Mouse (Mus musculus): ENCODE measurements around the gene Stil. TPM values are rescaled to one million over a fixed set of nuclear protein-coding genes. Genes with fewer than 3 reads are reported as not detected.

The Stil gene
- polyA plus RNA-seq, 1 experiment, result 7.8 TPM

DNA sequence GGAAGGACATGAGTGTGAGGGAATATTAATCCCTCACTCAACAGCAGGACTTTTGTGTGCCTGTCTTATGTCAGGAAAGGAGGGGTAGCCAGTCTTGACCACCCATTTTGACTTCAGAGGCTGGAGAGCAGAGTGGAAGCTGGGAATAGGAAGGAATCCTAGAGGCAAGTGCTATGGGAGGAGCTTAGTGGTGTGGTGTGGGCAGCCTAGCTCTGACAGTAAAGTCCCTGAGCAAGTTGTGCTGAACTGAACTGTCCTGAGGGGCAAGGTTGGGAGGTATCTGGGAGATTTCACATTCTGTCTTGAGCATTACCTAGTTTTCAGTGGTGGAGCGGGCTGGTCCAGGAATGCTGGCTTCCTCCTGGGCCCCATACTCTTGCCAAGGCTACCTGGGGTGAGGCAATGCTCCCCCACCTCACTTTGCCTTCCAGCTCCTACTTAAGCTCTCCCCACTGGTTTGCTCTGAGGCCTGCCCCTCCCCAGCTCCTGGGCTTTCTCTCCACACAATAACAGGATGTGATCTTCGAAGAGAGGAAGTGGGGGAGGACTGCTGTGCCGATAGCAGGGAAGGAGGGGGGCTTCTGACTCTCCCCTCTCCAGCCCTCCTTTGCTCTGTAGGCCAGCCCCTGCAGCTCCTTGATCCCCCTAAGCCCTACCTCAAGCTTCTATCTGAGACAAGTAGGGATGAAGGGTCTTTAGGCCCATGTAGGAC, 75.4 kb downstream of the Stil start:
- TF ChIP-seq CTCF (IDR thresholded peaks at IDR 0.05; ENCODE audit: control insufficient read depth, insufficient read depth, low read length), result no peak
- TF ChIP-seq POLR2A (IDR thresholded peaks at IDR 0.05; ENCODE audit: borderline replicate concordance, control insufficient read depth, low read depth, low read length), result no peak
- 16% methylated on average over 3 of the region's 3 CpGs for WGBS
- H3K4me1 ChIP-seq (ENCODE audit: control insufficient read depth, insufficient read depth, low read length), result no peaks in the 10 kb centered on the region; the same call in 1 of the 2 replicates
- H3K27ac ChIP-seq (ENCODE audit: control insufficient read depth, insufficient read depth, low read depth, low read length, poor library complexity), result no peak overlapping the region
- no peak overlapping the region for H3K4me3 ChIP-seq (replicated peaks; ENCODE audit: control insufficient read depth, low read depth, low read length)

DNA sequence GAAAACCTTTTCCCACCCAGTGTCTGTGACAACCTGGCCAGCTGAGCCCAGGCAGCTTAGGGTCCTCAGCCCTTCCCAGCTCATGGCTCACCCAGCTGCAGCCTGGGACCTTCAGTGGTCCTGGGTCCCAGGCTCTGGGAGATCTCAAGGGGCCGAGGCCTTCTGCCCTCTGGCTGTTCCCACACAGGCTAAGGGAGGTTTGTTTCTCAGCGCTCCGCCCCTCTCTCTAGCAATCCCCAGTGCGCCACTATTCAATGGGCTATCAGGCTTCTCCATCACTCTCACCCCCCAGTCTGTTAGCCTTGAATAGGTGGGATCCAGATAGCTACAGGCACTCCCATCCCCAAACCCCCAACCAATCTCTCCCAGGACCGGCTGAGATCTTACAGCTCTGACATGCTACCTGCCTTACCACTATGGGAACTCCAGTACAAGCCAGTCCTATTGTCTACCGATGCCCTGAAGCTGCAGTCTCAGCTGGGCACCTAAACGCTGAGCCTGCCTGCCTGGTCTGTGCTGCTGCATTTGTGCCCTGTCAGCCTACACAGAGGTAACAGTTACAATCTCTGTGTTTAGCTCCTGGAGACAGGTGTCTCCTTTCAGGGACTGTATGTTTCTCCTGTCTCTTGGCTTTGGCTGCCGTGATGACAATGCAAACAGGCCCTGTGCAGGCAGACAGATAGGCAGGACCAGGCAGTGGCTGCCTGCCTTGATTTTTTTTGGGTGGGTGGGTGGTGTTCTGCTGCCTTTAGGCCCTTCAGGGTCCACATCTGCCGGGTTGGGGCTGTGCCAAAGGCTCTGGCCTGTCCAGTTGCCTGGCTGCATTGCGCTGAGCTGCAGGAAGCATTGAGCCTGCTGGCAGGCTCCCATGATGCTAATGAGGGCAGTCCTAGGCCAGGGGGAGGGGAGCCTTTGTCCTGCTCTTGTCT, 79.2 kb downstream of the Stil start:
- Histone ChIP-seq H3K27ac (ENCODE audit: control insufficient read depth, insufficient read depth, low read depth, low read length, poor library complexity) (no peak overlapping the region), H3K4me1 (ENCODE audit: control insufficient read depth, insufficient read depth, low read length) (no peaks in the 10 kb centered on the region; the same call in 1 of the 2 replicates), H3K4me3 (replicated peaks; ENCODE audit: control insufficient read depth, low read depth, low read length) (no peak overlapping the region)
- TF ChIP-seq POLR2A (IDR thresholded peaks at IDR 0.05; ENCODE audit: borderline replicate concordance, control insufficient read depth, low read depth, low read length) (no peak), CTCF (IDR thresholded peaks at IDR 0.05; ENCODE audit: control insufficient read depth, insufficient read depth, low read length) (no peak)
- 69% methylated on average over 10 of the region's 10 CpGs for WGBS

DNA sequence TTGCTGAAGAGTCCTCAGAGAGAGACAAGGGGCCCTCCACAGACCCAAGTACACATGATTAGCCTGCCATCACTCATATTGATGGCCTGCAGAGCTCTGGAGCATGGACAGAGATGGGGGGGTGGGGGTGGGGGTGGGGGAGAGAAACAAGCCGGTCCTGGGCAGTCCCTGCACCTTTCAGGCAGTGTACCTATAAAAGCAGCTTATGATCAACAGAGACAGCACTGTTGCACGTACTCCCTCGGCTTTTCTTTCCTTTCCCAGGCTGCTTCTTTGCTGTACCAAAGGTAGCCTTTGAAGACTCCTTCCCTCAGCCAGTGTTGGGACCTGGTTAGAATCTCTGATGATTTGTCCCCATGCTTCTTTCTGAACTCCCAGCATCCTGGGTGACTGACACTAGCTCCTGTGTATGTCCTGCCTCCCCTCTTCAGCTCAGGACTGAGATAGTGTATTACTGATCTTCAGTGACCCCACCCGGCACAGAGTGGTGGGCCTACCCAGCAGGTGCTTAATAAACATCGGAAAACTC, 79.9 kb downstream of the Stil start:
- Histone ChIP-seq H3K4me3 (replicated peaks; ENCODE audit: control insufficient read depth, low read depth, low read length) (no peak overlapping the region), H3K4me1 (ENCODE audit: control insufficient read depth, insufficient read depth, low read length) (no peaks in the 10 kb centered on the region; the same call in 1 of the 2 replicates), H3K27ac (ENCODE audit: control insufficient read depth, insufficient read depth, low read depth, low read length, poor library complexity) (no peak overlapping the region)
- 81% methylated on average over 5 of the region's 5 CpGs for WGBS
- TF ChIP-seq CTCF (IDR thresholded peaks at IDR 0.05; ENCODE audit: control insufficient read depth, insufficient read depth, low read length), result no peak
- TF ChIP-seq POLR2A (IDR thresholded peaks at IDR 0.05; ENCODE audit: borderline replicate concordance, control insufficient read depth, low read depth, low read length), result no peak

DNA sequence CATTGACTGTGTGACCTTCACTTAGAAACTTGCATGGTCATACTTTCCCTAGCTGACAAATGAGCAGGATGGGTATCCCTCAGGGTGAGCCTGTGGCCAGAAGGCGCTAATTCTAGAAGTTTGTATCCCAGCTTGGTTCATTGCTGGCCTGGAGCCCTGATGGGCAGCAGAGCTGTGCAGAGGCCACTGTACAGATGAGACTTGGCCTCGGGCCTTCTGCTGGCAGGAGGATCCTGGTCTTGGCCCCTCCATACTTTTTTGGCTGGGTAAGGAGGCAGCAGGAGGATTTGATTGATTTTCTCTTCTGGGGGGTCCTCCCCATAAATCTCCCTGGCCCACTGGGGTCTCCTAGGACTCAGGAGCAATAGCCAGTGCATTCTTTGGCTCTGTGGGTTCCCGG, 83.1 kb downstream of the Stil start:
- no peak for TF ChIP-seq POLR2A (IDR thresholded peaks at IDR 0.05; ENCODE audit: borderline replicate concordance, control insufficient read depth, low read depth, low read length)
- no peak for TF ChIP-seq CTCF (IDR thresholded peaks at IDR 0.05; ENCODE audit: control insufficient read depth, insufficient read depth, low read length)
- 80% methylated on average over 3 of the region's 3 CpGs for WGBS
- no peak overlapping the region for H3K4me3 ChIP-seq (replicated peaks; ENCODE audit: control insufficient read depth, low read depth, low read length)
- H3K4me1 ChIP-seq (ENCODE audit: control insufficient read depth, insufficient read depth, low read length), result no peaks in the 10 kb centered on the region
- H3K27ac ChIP-seq (ENCODE audit: control insufficient read depth, insufficient read depth, low read depth, low read length, poor library complexity), result no peak overlapping the region

DNA sequence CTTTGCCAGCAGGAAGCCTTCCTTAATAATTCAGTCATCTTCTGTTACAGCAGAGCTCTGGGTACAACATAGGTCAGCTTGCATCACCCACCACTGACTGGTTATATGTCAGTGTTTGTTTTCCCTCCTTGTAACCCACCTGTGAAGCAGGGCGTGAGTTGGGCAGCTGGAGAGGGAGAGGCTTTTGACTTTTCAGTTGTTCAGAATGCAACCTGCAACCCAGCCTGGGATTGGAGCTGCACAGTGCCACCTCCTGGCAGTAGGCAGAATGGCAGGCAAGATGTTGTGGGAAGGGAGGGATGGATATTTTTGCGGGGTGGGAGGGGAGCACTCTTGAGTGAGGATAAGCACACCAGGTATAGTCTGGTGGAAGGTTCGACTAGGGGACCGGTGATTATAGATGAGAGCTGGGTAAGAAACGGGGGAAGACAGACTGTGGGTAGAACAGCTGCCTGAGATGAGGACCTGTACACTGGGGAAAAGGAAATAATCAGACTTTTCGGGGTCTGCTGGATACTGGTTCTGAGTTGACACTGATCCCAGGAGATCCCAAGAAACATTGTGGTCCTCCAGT, 85.7 kb downstream of the Stil start:
- WGBS, result 16% methylated on average over 6 of the region's 6 CpGs
- Histone ChIP-seq H3K4me1 (ENCODE audit: control insufficient read depth, insufficient read depth, low read length) (no peaks in the 10 kb centered on the region), H3K27ac (ENCODE audit: control insufficient read depth, insufficient read depth, low read depth, low read length, poor library complexity) (no peak overlapping the region), H3K4me3 (replicated peaks; ENCODE audit: control insufficient read depth, low read depth, low read length) (no peak overlapping the region)
- TF ChIP-seq POLR2A (IDR thresholded peaks at IDR 0.05; ENCODE audit: borderline replicate concordance, control insufficient read depth, low read depth, low read length) (no peak), CTCF (IDR thresholded peaks at IDR 0.05; ENCODE audit: control insufficient read depth, insufficient read depth, low read length) (peak; percentile 100)

DNA sequence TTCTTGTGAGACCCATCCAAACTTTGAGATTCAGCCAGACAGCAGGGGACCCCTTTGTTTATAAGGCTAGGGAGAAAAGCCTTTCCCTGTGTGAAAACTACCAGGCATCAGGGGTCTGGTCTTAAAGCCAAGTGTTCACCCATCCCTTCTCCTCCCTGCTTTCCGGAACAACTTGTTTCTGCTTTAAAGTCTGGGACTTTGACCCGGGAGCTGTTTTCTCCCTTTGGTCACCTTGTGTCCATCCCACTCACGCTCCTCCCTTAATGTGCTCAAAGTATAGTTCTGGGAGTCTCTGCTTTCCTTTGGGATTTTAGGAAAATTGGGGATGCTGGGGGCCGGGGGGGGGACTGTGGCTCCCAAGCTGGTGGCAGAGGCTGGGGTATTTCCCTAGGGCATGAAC, 86.3 kb downstream of the Stil start:
- 83% methylated on average over 4 of the region's 4 CpGs for WGBS
- H3K4me3 ChIP-seq (replicated peaks; ENCODE audit: control insufficient read depth, low read depth, low read length), result no peak overlapping the region
- TF ChIP-seq POLR2A (IDR thresholded peaks at IDR 0.05; ENCODE audit: borderline replicate concordance, control insufficient read depth, low read depth, low read length) (no peak), CTCF (IDR thresholded peaks at IDR 0.05; ENCODE audit: control insufficient read depth, insufficient read depth, low read length) (no peak)
- no peaks in the 10 kb centered on the region for H3K4me1 ChIP-seq (ENCODE audit: control insufficient read depth, insufficient read depth, low read length)
- H3K27ac ChIP-seq (ENCODE audit: control insufficient read depth, insufficient read depth, low read depth, low read length, poor library complexity), result no peak overlapping the region

DNA sequence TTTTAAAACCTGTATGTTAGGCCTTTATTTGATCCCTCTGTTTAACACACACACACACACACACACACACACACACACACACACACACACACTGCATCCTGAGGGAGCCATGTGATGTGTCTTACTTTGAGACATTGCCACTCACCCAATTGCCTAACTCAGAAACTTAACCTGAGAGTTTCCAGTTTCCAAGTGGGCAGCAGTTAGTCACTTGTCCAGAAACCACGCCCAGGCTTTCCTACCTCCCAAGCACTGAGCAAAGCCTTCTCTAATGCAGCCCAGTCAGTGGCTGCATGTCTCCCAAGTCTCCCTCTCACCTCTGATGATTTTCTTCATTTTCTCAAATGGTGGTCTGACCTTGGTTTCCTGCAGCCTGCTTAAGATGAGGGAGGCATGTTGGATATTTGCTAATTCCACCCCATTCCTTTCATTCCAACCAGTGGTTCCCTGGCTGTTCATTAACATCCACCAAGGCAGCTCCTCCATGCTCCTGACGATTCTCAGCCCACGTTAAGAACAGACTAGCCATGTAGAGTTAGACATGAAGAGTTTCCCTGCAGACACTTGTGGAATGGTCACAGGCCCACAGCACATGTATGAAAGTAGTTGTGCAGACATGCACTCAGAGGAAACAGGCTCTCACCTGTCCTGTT, 86.9 kb downstream of the Stil start:
- no peak overlapping the region for H3K4me3 ChIP-seq (replicated peaks; ENCODE audit: control insufficient read depth, low read depth, low read length)
- H3K4me1 ChIP-seq (ENCODE audit: control insufficient read depth, insufficient read depth, low read length), result no peaks in the 10 kb centered on the region
- H3K27ac ChIP-seq (ENCODE audit: control insufficient read depth, insufficient read depth, low read depth, low read length, poor library complexity), result no peak overlapping the region
- TF ChIP-seq POLR2A (IDR thresholded peaks at IDR 0.05; ENCODE audit: borderline replicate concordance, control insufficient read depth, low read depth, low read length), result no peak
- no peak for TF ChIP-seq CTCF (IDR thresholded peaks at IDR 0.05; ENCODE audit: control insufficient read depth, insufficient read depth, low read length)
- WGBS, result 71% methylated on average over 3 of the region's 3 CpGs

Data from bone marrow, adult 2 months (tissue).